Mouse (Mus musculus): ENCODE results near the gene Raver1. TPM values are rescaled to one million over a fixed set of nuclear protein-coding genes. Genes with fewer than 3 reads are reported as not detected.

The Raver1 gene
- polyA plus RNA-seq (2014; fragmentation: Nextera tagmentation; extraction: Ambion mirVana), result 43.9 and 44.9 TPM in 2 replicates

- Histone ChIP-seq H3K4me2 (ENCODE audit: low read length) (peak within 1 kb of the TSS; percentile 90), H3K27me3 (ENCODE audit: control insufficient read depth, insufficient read depth, low read length) (no peaks in the 10 kb centered on the region), H3K9me3 (ENCODE audit: control insufficient read depth, low read length) (no peaks in the 10 kb centered on the region), H3K36me3 (ENCODE audit: control insufficient read depth, insufficient read depth, low read length) (peaks cover 42% of the 10 kb centered on the region), H3K27ac (replicated peaks in 1 of 2; ENCODE audit: control insufficient read depth in 1 of 2, insufficient read depth in 1 of 2, low read depth in 2 of 2, low read length in 2 of 2) (peak within 1 kb of the TSS; percentile 88 to 92), H3K9ac (ENCODE audit: low read length) (peak within 1 kb of the TSS; percentile 87), H3K4me3 (ENCODE audit: control insufficient read depth in 1 of 2, insufficient read depth in 1 of 2, low read depth in 1 of 2, low read length in 2 of 2) (peak within 1 kb of the TSS; percentile 84 to 85), H3K4me1 (ENCODE audit: control insufficient read depth in 2 of 2, insufficient read depth in 2 of 2, low read length in 2 of 2) (peaks cover 6 to 24% of the 10 kb centered on the region in 2 experiments)
- peak; percentile 98 for ATAC-seq (ENCODE audit: insufficient number of reproducible peaks, insufficient read depth, low FRiP score, low read depth)
- WGBS, result under 1% methylated on average over 54 of the region's 54 CpGs
Observed at GRCm38 (mm10) chr9:21091707-21092320, at the start of gene Raver1, which contains the start of gene Gm38431. Gene Raver1, minus strand, starts transcription at chr9:21092008. Gene Gm38431, minus strand, starts transcription at chr9:21091997.

GRCm38 (mm10) chr9:21138386-21138785 is 46.6 kb upstream of the Raver1 start:
- no peak overlapping the region for H3K9ac ChIP-seq (ENCODE audit: low read length)
- no peaks in the 10 kb centered on the region for H3K9me3 ChIP-seq (ENCODE audit: control insufficient read depth, low read length)
- peaks cover 59% of the 10 kb centered on the region for H3K36me3 ChIP-seq (ENCODE audit: control insufficient read depth, insufficient read depth, low read length)
- no peak overlapping the region for H3K4me3 ChIP-seq (ENCODE audit: control insufficient read depth in 1 of 2, insufficient read depth in 1 of 2, low read depth in 1 of 2, low read length in 2 of 2)
- H3K27ac ChIP-seq (replicated peaks in 1 of 2; ENCODE audit: control insufficient read depth in 1 of 2, insufficient read depth in 1 of 2, low read depth in 2 of 2, low read length in 2 of 2), result no peak overlapping the region
- H3K27me3 ChIP-seq (ENCODE audit: control insufficient read depth, insufficient read depth, low read length), result no peaks in the 10 kb centered on the region
- no peak overlapping the region for H3K4me2 ChIP-seq (ENCODE audit: low read length)
- no peak for ATAC-seq (ENCODE audit: insufficient number of reproducible peaks, insufficient read depth, low FRiP score, low read depth)
- 71% methylated on average over 4 of the region's 4 CpGs for WGBS
- peaks cover 0 to 7% of the 10 kb centered on the region in 2 experiments; a peak in 2 of 4 replicates for H3K4me1 ChIP-seq (ENCODE audit: control insufficient read depth in 2 of 2, insufficient read depth in 2 of 2, low read length in 2 of 2)

- no peak for ATAC-seq (ENCODE audit: insufficient number of reproducible peaks, insufficient read depth, low FRiP score, low read depth)
- no peak overlapping the region for H3K4me3 ChIP-seq (ENCODE audit: control insufficient read depth in 1 of 2, insufficient read depth in 1 of 2, low read depth in 1 of 2, low read length in 2 of 2)
- no peaks in the 10 kb centered on the region for H3K27me3 ChIP-seq (ENCODE audit: control insufficient read depth, insufficient read depth, low read length)
- H3K27ac ChIP-seq (replicated peaks in 1 of 2; ENCODE audit: control insufficient read depth in 1 of 2, insufficient read depth in 1 of 2, low read depth in 2 of 2, low read length in 2 of 2), result no peak overlapping the region
- no peak overlapping the region for H3K9ac ChIP-seq (ENCODE audit: low read length)
- no peak overlapping the region for H3K4me2 ChIP-seq (ENCODE audit: low read length)
- no peaks in the 10 kb centered on the region for H3K9me3 ChIP-seq (ENCODE audit: control insufficient read depth, low read length)
- H3K4me1 ChIP-seq (ENCODE audit: control insufficient read depth in 2 of 2, insufficient read depth in 2 of 2, low read length in 2 of 2), result peaks cover 0 to 7% of the 10 kb centered on the region in 2 experiments; a peak in 2 of 4 replicates
- 43% methylated on average over 3 of the region's 3 CpGs for WGBS
- H3K36me3 ChIP-seq (ENCODE audit: control insufficient read depth, insufficient read depth, low read length), result peaks cover 47% of the 10 kb centered on the region
Observed at GRCm38 (mm10) chr9:21137229-21137628, 45.4 kb upstream of the Raver1 start.

GRCm38 (mm10) chr9:21136401-21136800 is 44.6 kb upstream of the Raver1 start:
- 85% methylated on average over 6 of the region's 6 CpGs for WGBS
- peaks cover 0 to 7% of the 10 kb centered on the region in 2 experiments; a peak in 2 of 4 replicates for H3K4me1 ChIP-seq (ENCODE audit: control insufficient read depth in 2 of 2, insufficient read depth in 2 of 2, low read length in 2 of 2)

GRCm38 (mm10) chr9:21135941-21136381 is 44.2 kb upstream of the Raver1 start:
- no peaks in the 10 kb centered on the region for H3K9me3 ChIP-seq (ENCODE audit: control insufficient read depth, low read length)
- peaks cover 0 to 7% of the 10 kb centered on the region in 2 experiments; a peak in 2 of 4 replicates for H3K4me1 ChIP-seq (ENCODE audit: control insufficient read depth in 2 of 2, insufficient read depth in 2 of 2, low read length in 2 of 2)
- H3K27me3 ChIP-seq (ENCODE audit: control insufficient read depth, insufficient read depth, low read length), result no peaks in the 10 kb centered on the region
- no peak for ATAC-seq (ENCODE audit: insufficient number of reproducible peaks, insufficient read depth, low FRiP score, low read depth)
- no peak overlapping the region for H3K27ac ChIP-seq (replicated peaks in 1 of 2; ENCODE audit: control insufficient read depth in 1 of 2, insufficient read depth in 1 of 2, low read depth in 2 of 2, low read length in 2 of 2)
- 55% methylated on average over 1 of the region's 1 CpGs for WGBS
- H3K9ac ChIP-seq (ENCODE audit: low read length), result no peak overlapping the region
- peaks cover 35% of the 10 kb centered on the region for H3K36me3 ChIP-seq (ENCODE audit: control insufficient read depth, insufficient read depth, low read length)
- no peak overlapping the region for H3K4me2 ChIP-seq (ENCODE audit: low read length)
- H3K4me3 ChIP-seq (ENCODE audit: control insufficient read depth in 1 of 2, insufficient read depth in 1 of 2, low read depth in 1 of 2, low read length in 2 of 2), result no peak overlapping the region

More at GRCm38 (mm10) chr9:21136401-21136800, 44.6 kb upstream of the Raver1 start:
- no peaks in the 10 kb centered on the region for H3K9me3 ChIP-seq (ENCODE audit: control insufficient read depth, low read length)
- no peak for ATAC-seq (ENCODE audit: insufficient number of reproducible peaks, insufficient read depth, low FRiP score, low read depth)
- H3K27ac ChIP-seq (replicated peaks in 1 of 2; ENCODE audit: control insufficient read depth in 1 of 2, insufficient read depth in 1 of 2, low read depth in 2 of 2, low read length in 2 of 2), result no peak overlapping the region
- H3K27me3 ChIP-seq (ENCODE audit: control insufficient read depth, insufficient read depth, low read length), result no peaks in the 10 kb centered on the region
- H3K4me2 ChIP-seq (ENCODE audit: low read length), result no peak overlapping the region
- no peak overlapping the region for H3K4me3 ChIP-seq (ENCODE audit: control insufficient read depth in 1 of 2, insufficient read depth in 1 of 2, low read depth in 1 of 2, low read length in 2 of 2)
- H3K36me3 ChIP-seq (ENCODE audit: control insufficient read depth, insufficient read depth, low read length), result peaks cover 39% of the 10 kb centered on the region
- H3K9ac ChIP-seq (ENCODE audit: low read length), result no peak overlapping the region

GRCm38 (mm10) chr9:21135329-21135890 is 43.6 kb upstream of the Raver1 start:
- H3K4me2 ChIP-seq (ENCODE audit: low read length), result no peak overlapping the region
- no peak overlapping the region for H3K9ac ChIP-seq (ENCODE audit: low read length)
- no peaks in the 10 kb centered on the region for H3K9me3 ChIP-seq (ENCODE audit: control insufficient read depth, low read length)
- peaks cover 2 to 7% of the 10 kb centered on the region in 2 experiments; a peak in 2 of 4 replicates for H3K4me1 ChIP-seq (ENCODE audit: control insufficient read depth in 2 of 2, insufficient read depth in 2 of 2, low read length in 2 of 2)
- H3K36me3 ChIP-seq (ENCODE audit: control insufficient read depth, insufficient read depth, low read length), result peaks cover 29% of the 10 kb centered on the region
- H3K27me3 ChIP-seq (ENCODE audit: control insufficient read depth, insufficient read depth, low read length), result no peaks in the 10 kb centered on the region
- ATAC-seq (ENCODE audit: insufficient number of reproducible peaks, insufficient read depth, low FRiP score, low read depth), result no peak
- no peak overlapping the region for H3K4me3 ChIP-seq (ENCODE audit: control insufficient read depth in 1 of 2, insufficient read depth in 1 of 2, low read depth in 1 of 2, low read length in 2 of 2)
- H3K27ac ChIP-seq (replicated peaks in 1 of 2; ENCODE audit: control insufficient read depth in 1 of 2, insufficient read depth in 1 of 2, low read depth in 2 of 2, low read length in 2 of 2), result 0 out of 4 replicates have a peak overlapping the region, but pooled peaks of 1 of the 2 experiments have one; percentile 11
- WGBS, result 69% methylated on average over 4 of the region's 4 CpGs

GRCm38 (mm10) chr9:21134595-21135328 is 43.0 kb upstream of the Raver1 start:
- Histone ChIP-seq H3K27ac (replicated peaks in 1 of 2; ENCODE audit: control insufficient read depth in 1 of 2, insufficient read depth in 1 of 2, low read depth in 2 of 2, low read length in 2 of 2) (0 out of 4 replicates have a peak overlapping the region, but pooled peaks of 1 of the 2 experiments have one; percentile 11), H3K4me2 (ENCODE audit: low read length) (no peak overlapping the region), H3K27me3 (ENCODE audit: control insufficient read depth, insufficient read depth, low read length) (no peaks in the 10 kb centered on the region), H3K4me3 (ENCODE audit: control insufficient read depth in 1 of 2, insufficient read depth in 1 of 2, low read depth in 1 of 2, low read length in 2 of 2) (no peak overlapping the region), H3K4me1 (ENCODE audit: control insufficient read depth in 2 of 2, insufficient read depth in 2 of 2, low read length in 2 of 2) (peaks cover 4 to 7% of the 10 kb centered on the region in 2 experiments; a peak in 2 of 4 replicates), H3K36me3 (ENCODE audit: control insufficient read depth, insufficient read depth, low read length) (peaks cover 23% of the 10 kb centered on the region), H3K9me3 (ENCODE audit: control insufficient read depth, low read length) (no peaks in the 10 kb centered on the region), H3K9ac (ENCODE audit: low read length) (no peak overlapping the region)
- WGBS, result 62% methylated on average over 9 of the region's 9 CpGs
- ATAC-seq (ENCODE audit: insufficient number of reproducible peaks, insufficient read depth, low FRiP score, low read depth), result no peak

Data from heart, embryonic 14.5 days (tissue).